Mouse (Mus musculus) adrenal gland, adult 2 months (tissue): ENCODE measurements around the gene Nexn. TPM values are rescaled to one million over a fixed set of nuclear protein-coding genes. Genes with fewer than 3 reads are reported as not detected.

ENCODE experiments used
- DNase-seq: peaks from one replicate; pipeline ENCODE4 v3.0.0; 2021
- polyA plus RNA-seq: library from polyadenylated mRNA; depleted of rRNA; stranded (reverse); fragments of >200 nt; gene quantifications from 2 replicates; pipeline ENCODE4 v1.2.3, GENCODE M21; 2012
- total RNA-seq, 2 experiments: library from RNA; stranded (reverse); gene quantifications; 2 replicates each; pipeline ENCODE4 v1.2.3; 2021

The Nexn gene
- total and polyA plus RNA-seq, 3 experiments, result 3.7 TPM; not detected in 1

DNA sequence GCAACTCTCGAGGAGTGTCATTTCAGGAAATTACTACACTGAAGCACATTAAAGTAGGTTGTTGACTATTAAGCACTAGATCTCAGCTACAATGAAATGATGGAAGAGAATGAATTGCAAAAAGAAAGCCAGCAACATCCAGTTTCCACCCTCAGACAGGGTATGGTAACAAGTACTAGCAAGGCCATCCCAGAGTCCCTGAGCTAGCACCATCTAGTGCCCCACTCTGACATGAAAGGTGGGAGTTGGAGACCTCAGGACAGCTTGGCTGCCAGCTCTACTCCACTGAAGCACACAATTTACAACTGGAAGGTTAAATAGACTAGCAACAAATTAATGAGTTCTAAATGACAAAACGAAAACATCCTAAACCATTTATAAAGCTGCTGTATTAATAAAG lies 11.8 kb upstream of the Nexn start:
- no peak for DNase-seq

- DNase-seq, result no peak
Measured at GRCm38 (mm10) chr3:152276935-152277334, 10.8 kb upstream of the Nexn start.

DNA sequence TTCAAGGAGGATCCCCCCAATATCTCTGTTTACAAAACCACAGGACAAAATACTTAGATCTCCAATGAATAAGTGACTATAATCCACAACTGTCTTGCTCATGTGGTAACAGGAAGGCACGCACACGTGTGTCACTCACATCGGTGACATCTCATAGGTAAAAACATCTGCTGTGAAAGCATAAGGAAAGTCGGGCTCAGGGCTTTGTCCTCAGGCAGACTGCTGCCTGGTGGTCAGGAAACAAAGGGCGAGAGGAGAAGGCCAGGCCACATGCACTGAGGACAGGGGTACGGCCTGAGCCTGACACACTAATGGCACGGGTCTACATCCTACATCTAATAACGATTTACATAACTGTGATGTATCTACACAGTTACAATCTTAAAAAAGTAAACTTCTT lies 8.9 kb upstream of the Nexn start:
- no peak for DNase-seq

DNA sequence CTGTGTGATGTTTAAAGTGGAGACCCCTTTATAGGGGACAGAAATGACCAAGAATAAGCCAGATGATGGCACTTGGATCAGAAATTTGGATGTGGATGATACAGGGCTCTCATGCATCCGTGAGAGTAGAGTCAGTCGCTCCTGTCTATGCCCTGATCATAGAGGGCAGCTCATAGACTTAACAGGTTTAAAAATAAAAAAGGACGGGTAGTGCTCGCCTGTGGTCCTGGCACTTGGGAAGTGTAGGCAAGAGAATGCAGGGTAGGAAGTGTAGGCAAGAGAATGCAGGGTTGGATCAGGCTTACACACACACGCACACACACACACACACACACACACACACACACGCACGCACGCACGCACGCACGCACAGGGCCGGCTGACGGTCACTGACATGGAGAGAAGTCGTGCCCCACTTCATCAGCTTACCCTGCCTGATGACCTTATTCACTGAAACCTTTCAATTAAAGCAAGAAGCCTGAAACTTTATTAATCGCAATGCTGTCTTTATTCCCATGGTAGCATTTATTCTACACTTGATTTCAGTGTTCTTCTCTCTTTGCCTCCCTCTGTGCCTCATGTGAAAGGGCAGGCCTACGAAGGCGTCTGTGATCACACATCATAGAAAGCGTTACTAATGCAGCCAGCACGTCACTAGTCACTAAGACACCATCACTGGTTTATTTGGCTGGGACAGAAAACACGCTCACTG lies 7.0 kb upstream of the Nexn start:
- DNase-seq, result no peak

DNA sequence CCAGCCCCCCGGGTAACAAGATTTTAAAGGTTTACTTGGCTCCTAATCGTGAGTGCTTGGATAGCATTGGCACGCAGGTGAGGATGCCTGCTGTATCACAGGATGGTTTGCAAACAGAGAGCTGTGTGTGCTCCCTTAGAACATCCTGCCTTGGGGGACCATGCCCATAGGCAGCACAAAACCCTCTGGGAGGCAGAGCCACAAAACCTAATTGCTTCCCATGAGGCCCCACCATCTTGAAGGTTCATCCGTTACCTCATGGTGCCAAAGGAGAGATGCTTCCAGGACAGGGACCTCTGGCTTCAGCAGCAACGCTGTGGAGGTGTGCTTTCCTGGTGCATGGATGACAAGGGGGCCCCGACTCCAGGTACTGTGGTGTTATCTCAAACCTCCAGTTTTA lies 5.7 kb upstream of the Nexn start:
- no peak for DNase-seq

GRCm38 (mm10) chr3:152271071-152271710 lies 5.0 kb upstream of the Nexn start:
- DNase-seq, result no peak

GRCm38 (mm10) chr3:152268099-152268498 lies 1.9 kb upstream of the Nexn start:
- no peak for DNase-seq

DNA sequence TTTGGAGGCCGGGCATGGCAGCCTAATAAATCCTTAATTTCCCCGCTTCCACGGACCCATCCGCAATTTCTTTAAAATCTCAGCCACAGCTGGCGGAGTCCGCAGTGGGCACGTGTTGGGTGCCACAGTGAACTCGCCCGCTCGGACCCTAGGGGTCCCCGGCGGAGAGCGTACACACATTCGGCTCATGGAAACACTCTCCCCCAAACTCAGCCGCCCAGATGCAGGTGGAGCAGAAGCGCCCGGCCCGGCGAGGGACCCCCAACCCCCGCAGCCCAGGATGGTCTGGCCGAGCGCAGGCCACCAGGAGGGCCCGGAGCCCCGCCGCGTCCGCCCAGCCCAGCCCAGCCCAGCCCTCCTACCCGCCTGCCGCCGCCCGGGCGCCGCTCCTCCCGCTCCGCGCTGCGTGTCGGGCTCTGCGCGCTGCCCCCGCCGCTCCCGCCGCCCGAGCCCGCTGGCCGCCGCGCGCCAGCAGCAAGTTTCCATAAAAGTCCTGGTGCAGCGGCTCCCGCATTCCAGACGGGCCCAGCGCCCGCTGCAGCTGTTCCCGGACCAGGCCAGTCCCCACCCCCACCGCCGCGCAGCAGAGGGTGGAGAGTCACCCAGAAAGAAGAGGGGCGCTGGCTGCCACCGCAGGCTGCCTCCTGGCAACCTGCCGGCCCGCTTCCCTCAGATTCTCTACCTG lies 657 bp downstream of the Nexn start:
- DNase-seq, result peak; percentile 81

GRCm38 (mm10) chr3:152264830-152265229 lies 1.3 kb downstream of the Nexn start:
- no peak for DNase-seq

- no peak for DNase-seq
Measured at GRCm38 (mm10) chr3:152264374-152264773, 1.8 kb downstream of the Nexn start.

- no peak for DNase-seq
Measured at GRCm38 (mm10) chr3:152261948-152262347, 4.2 kb downstream of the Nexn start.

DNA sequence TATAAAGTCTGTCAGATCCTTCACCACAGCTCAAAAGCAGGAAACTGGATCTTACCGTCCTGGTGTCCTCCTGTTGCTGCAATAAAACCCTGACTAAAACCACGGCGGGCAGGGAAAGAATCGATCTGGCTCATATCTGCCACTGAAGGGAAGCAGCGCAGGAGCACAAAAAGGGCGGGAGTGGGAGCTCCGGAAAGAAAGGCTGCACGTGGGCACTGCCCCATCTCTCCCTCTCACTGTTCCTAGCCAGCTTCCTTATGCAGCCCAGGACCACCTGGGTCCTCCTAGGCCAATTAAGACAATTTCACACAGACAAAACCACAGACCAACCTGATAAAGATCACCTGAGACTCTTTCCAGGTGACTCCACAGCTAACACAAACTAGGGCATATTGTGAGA lies 4.7 kb downstream of the Nexn start:
- no peak for DNase-seq

- DNase-seq, result no peak
Measured at GRCm38 (mm10) chr3:152260362-152260761, 5.8 kb downstream of the Nexn start.

GRCm38 (mm10) chr3:152259409-152259808 lies 6.7 kb downstream of the Nexn start:
- DNase-seq, result peak; percentile 86

DNA sequence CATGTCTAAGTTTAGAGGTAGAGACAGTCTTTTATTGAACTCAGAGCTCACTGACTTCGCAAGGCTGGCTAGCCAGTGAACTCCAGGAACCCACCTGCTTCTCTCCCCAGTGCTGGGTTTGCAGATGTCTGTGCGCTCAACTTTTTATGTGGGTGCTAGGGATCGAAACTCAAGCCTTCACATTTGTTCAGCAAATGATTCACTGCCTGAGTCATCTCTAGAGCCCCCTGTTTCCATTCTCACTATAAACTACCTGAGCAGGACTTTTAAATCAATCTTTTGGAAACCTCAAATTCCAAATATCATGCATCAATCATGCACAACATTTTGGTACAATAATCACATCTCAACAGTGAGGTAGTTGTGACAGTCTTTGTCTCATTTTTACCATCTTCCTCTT lies 8.6 kb downstream of the Nexn start:
- DNase-seq, result no peak

DNA sequence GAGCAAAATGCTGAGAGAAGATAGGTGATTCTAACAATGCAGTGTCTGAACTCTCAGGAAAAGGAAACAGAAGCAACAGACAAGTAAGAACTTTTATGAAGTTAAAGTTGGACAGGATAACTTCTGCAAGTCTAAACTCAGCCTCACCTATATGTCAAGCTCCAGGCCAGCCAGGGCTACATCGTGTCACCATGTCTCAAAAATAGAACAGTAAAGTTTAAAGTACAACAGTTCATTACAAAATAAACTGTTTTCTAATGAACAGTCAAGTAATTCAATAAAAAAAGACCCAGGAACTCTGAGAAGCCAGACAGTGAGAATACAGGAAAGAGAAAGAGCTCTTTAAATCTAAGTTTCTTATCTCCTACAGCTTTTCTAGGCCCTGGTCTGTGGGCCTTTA lies 15.7 kb downstream of the Nexn start:
- DNase-seq, result no peak

DNA sequence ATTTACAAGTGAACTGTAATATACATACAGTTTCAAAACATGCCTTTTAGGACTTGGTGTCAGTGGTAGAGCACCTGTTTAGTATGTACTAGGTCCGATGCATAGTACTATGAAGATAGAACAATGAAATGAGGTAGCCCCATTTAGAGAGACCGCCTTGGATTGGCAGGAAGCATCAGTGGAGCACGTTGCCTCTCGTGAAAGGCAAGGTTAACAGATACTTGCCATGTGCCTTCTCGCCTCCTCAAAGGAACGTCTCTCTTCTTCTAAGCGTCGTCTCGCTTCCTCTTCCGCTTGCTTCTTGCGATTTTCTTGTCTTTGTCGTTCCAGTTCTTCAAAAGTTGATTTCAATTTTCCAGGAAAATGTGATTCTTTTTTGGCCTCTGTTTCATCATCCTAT lies 18.4 kb downstream of the Nexn start:
- DNase-seq, result no peak

GRCm38 (mm10) chr3:152245273-152245910 lies 20.8 kb downstream of the Nexn start:
- no peak for DNase-seq

- DNase-seq, result no peak
Measured at GRCm38 (mm10) chr3:152243304-152243703, 22.8 kb downstream of the Nexn start.

DNA sequence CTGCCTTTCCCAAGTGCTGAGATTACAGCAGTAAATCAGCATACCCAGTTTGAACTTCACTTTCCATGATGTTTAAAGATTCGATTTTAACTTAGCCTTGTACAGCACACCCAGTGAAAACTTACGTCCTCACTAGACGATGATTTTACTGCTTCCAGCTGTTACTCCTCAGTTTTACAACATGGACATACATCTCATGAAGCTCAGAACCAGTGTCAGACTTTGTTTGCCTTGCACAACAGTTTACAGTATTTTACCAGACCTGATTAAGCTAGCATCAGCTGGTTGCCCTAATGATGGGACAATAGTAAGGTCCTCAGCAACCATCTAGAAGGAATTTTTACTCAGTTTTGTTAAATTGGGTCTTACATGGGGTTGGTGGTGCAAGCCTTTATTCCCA lies 25.1 kb downstream of the Nexn start:
- no peak for DNase-seq

DNA sequence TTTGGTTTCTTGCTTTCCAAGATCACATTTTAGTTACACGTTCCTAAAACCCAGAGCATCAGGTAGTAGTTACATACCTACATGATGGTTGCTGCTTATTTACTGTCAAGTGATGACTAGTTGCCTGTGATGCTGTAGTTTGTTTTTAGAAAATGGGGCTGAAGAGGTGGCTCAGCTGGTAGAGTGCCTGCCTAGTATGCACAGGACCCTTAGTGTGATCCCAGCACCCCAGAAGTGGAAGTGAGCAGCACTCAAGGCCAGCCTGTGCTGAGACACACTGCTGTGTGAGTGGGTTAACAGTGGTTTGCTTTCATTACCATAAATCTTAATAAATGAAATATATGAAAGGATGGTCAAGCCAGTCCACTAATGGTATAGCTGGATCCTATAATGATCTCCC lies 26.6 kb downstream of the Nexn start:
- DNase-seq, result no peak

GRCm38 (mm10) chr3:152238836-152239235 lies 27.3 kb downstream of the Nexn start:
- DNase-seq, result peak; percentile 14

- DNase-seq, result no peak
Measured at GRCm38 (mm10) chr3:152235805-152236204, 30.3 kb downstream of the Nexn start.
